Mouse (Mus musculus): Measurements from ENCODE around the gene Atp10b. TPM values are rescaled to one million over a fixed set of nuclear protein-coding genes. Genes with fewer than 3 reads are reported as not detected.

Atp10b gene
- total RNA-seq, 2 experiments from 2014 or later, result not detected

DNA sequence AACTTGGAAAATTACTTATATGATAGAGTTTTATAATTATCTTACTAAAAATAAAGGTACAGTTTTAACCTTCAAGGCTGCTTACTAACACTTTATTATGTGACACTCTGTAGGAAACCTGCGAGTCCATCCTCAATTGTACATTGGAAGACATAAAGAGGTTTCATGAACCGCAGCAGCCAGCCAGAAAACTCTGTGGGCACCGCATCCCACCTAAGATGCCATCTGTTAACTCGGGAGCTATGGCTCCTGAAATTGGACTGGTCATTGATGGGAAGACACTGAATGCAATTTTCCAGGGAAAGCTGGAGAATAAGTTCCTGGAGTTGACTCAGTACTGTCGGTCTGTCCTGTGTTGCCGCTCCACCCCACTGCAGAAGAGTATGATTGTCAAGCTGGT is 80.6 kb downstream of the Atp10b start:
- intact Hi-C loops (cut with DNase I), result no loop called here
- TF ChIP-seq CTCF (IDR thresholded peaks at IDR 0.05), result no peak
- DNase-seq, result no peak
- Histone ChIP-seq H3K4me3 (no peak overlapping the region), H3K27ac (no peak overlapping the region)

DNA sequence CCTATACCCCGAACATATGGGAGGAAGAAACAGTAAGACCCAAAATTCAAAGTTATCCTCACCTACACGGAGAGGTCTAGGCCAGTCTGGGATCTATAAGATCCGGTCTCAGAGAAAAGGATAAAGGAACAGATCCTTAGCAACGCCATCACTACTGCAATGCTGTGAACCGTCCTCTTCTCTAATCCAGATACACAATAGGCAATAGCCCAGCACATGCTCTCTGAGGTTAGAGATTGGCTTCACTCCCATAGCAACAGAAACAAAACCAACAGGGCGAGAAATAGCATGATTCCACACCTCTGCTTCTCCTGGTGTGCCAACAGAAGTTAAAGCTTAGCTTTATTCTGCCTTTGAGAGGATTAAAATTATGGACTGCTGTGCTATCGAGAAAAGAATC is 82.4 kb downstream of the Atp10b start:
- Histone ChIP-seq H3K27ac (no peak overlapping the region), H3K4me3 (no peak overlapping the region)
- TF ChIP-seq CTCF (IDR thresholded peaks at IDR 0.05), result no peak
- intact Hi-C loops (cut with DNase I), result no loop called here
- DNase-seq, result no peak

GRCm38 (mm10) chr11:43236360-43237039 is 86.8 kb downstream of the Atp10b start:
- Histone ChIP-seq H3K27ac (no peak overlapping the region), H3K4me3 (no peak overlapping the region)
- intact Hi-C loops (cut with DNase I), result no loop called here
- no peak for DNase-seq
- no peak for TF ChIP-seq CTCF (IDR thresholded peaks at IDR 0.05)

GRCm38 (mm10) chr11:43239804-43240203 is 90.1 kb downstream of the Atp10b start:
- intact Hi-C loops (cut with DNase I), result no loop called here
- Histone ChIP-seq H3K4me3 (no peak overlapping the region), H3K27ac (no peak overlapping the region)
- no peak for DNase-seq
- TF ChIP-seq CTCF (IDR thresholded peaks at IDR 0.05), result no peak

- no peak overlapping the region for H3K27ac ChIP-seq
- no peak overlapping the region for H3K4me3 ChIP-seq
- intact Hi-C loops (cut with DNase I), result no loop called here
- no peak for DNase-seq
- no peak for TF ChIP-seq CTCF (IDR thresholded peaks at IDR 0.05)
Observed at GRCm38 (mm10) chr11:43253034-43253433, 103.4 kb downstream of the Atp10b start.

- intact Hi-C loops (cut with DNase I), result no loop called here
- DNase-seq, result no peak
- TF ChIP-seq CTCF (IDR thresholded peaks at IDR 0.05), result no peak
- no peak overlapping the region for H3K27ac ChIP-seq
- no peak overlapping the region for H3K4me3 ChIP-seq
Observed at GRCm38 (mm10) chr11:43255262-43255661, 105.6 kb downstream of the Atp10b start.

GRCm38 (mm10) chr11:43257291-43257690 is 107.6 kb downstream of the Atp10b start:
- no peak for TF ChIP-seq CTCF (IDR thresholded peaks at IDR 0.05)
- DNase-seq, result no peak
- Histone ChIP-seq H3K27ac (no peak overlapping the region), H3K4me3 (no peak overlapping the region)
- intact Hi-C loops (cut with DNase I), result no loop called here

- no peak overlapping the region for H3K4me3 ChIP-seq
- no peak overlapping the region for H3K27ac ChIP-seq
- intact Hi-C loops (cut with DNase I), result no loop called here
- TF ChIP-seq CTCF (IDR thresholded peaks at IDR 0.05), result no peak
- no peak for DNase-seq
Observed at GRCm38 (mm10) chr11:43257781-43258180, 108.1 kb downstream of the Atp10b start.

GRCm38 (mm10) chr11:43263548-43264218 is 114.0 kb downstream of the Atp10b start:
- intact Hi-C loops (cut with DNase I), result no loop called here
- no peak overlapping the region for H3K27ac ChIP-seq
- peak; percentile 30 for DNase-seq
- no peak overlapping the region for H3K4me3 ChIP-seq
- TF ChIP-seq CTCF (IDR thresholded peaks at IDR 0.05), result peak; percentile 69

GRCm38 (mm10) chr11:43267505-43267904 is 117.8 kb downstream of the Atp10b start:
- no peak for TF ChIP-seq CTCF (IDR thresholded peaks at IDR 0.05)
- no peak for DNase-seq
- intact Hi-C loops (cut with DNase I), result no loop called here
- no peak overlapping the region for H3K27ac ChIP-seq
- H3K4me3 ChIP-seq, result no peak overlapping the region

DNA sequence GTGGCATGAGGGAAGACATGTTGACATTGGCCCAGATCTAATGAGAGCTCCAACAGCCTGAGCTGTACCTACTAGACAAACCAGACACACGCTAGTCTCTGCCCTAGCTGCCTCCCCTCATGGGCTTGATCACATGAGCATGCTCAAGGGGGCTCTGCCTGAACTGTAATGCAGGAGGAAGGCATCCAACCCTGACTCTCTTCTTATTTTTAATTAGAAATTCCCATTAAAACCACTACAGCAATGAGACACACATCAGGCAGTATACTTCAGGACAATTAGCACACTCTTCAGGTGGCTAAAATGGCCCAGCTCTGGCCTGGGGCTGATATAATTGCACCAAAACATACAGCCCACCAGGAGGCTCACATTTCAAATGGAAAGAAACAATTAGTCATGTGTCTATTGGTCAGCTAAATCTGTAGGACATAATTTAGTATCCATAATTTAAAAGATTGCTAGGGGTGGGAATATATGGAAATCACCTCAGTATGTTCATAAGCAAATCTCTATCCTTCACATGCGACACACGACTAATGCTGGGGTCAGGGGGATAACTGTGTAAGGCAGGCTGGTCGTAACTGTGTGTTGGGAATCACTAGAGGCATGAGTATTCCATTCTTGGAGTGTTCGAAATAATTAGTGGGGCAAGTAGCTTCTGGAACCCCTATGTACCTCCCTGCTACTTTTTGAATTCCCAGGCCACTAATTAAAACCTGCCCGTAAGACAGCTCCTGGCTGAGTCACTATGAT is 120.0 kb downstream of the Atp10b start:
- TF ChIP-seq CTCF (IDR thresholded peaks at IDR 0.05), result no peak
- intact Hi-C loops (cut with DNase I), result no loop called here
- Histone ChIP-seq H3K4me3 (no peak overlapping the region), H3K27ac (no peak overlapping the region)
- no peak for DNase-seq

DNA sequence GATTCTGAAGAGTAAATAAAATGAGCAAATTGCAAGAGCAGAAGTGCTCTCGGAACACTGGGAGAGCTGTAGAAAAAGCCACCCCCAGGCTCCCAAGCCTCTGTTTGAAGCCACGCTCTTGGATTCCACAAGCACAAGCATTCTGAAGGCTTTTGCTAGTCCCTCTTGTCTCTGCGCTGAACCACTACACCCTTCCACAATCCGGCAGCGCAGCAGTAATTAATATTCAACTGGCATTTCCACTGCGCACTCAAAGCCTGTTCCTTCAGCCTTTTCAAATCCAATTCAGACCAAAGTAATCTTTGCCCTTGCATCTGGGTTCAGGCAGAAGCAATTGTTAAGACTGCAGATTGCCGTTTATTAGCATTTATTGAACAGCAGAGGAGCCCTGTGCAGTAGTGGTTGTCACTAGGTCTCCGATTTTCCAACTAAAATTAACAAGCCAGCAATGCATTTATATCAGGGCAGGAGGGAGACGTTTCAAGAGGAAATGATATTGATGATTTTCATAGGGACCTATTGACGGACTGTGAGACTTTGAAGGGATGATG is 120.7 kb downstream of the Atp10b start:
- DNase-seq, result no peak
- Histone ChIP-seq H3K4me3 (no peak overlapping the region), H3K27ac (no peak overlapping the region)
- intact Hi-C loops (cut with DNase I), result no loop called here
- no peak for TF ChIP-seq CTCF (IDR thresholded peaks at IDR 0.05)

GRCm38 (mm10) chr11:43273896-43274295 is 124.2 kb downstream of the Atp10b start:
- H3K27ac ChIP-seq, result no peak overlapping the region
- no peak for TF ChIP-seq CTCF (IDR thresholded peaks at IDR 0.05)
- DNase-seq, result no peak
- no peak overlapping the region for H3K4me3 ChIP-seq
- intact Hi-C loops (cut with DNase I), result no loop called here
